Mouse (Mus musculus) kidney, postnatal 36 days (tissue): ENCODE data around the gene Col27a1.
A peak's percentile ranks its signal among the peaks of the same experiment; 100 is the strongest.

Experiments
- DNase-seq, 2 experiments: peaks; one replicate each; pipeline ENCODE4 v3.0.0; 2021 to 2022; ENCODE audit warnings: mixed read lengths in 2 of 2

Col27a1 gene

DNA sequence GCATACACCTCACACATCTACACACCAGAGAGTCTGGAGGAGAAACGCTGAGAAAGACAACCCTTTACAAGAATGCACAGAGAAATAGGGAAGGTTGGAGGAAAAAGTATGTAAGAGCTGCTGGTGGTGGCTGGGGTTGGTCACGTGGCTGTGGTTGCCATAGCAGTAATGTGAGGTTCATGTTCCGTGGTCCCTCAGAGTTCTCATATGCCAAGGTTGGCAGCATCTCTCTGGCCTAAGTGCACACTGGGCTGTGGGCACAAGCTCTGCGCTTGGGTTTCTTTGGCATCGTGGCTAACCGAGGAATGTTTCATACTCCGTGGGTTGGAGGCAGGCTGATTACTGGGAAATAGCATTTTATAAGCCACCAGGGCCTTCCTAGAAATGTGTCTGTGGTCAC is 97.6 kb downstream of the Col27a1 start:
- no peak for DNase-seq

DNA sequence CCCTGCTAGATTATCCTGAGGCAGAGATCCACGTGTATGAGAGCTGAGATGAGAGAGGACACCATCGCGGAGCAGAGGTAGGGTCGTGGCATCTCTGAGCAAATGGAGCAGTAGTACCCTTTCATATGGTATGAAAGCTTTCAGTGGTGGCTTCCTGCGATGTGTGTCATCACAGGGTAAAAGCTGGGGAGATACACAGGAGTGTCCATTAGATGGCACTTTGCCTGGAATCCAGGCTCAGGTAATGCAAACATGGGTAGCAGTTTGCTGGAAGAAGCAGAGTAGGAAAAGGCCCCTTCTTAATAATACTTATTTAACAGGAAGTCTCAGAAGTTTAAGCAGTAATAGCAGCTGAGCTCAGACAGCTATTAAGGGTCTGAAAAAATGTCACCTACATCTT is 100.3 kb downstream of the Col27a1 start:
- no peak for DNase-seq

DNA sequence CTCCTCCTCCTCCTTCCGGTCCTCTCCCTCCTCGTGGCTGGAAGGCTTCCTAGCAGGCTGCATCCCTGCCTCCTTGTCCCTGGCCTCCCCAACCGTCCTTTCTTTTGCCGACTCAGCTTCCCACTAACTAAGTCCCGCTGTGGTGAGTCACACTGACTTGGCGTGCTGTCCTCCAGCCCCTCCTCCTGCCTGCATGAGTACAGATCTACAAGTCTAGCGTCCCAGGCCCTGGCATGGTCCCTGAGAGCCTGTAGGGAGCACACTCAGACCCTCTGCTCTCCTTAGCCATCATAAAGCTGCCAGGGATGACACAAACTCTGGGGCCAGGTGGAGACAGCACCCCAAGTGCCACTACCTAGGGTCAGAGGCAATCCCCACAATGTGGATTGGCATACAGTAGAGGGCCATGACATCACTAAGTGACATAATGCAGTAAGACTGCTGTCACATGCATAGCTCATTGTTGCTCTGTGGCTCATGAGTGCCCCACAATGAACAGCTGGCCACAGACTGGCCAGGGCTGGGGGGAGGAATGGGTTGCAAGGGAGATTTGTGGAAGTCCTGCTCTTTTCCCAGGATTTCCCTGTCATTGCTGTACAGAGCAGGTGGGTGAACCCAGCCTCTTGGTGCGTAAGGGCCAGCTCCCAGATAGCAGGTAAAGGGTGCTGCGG is 102.4 kb downstream of the Col27a1 start:
- peak; percentile 25 to 39 for DNase-seq

DNA sequence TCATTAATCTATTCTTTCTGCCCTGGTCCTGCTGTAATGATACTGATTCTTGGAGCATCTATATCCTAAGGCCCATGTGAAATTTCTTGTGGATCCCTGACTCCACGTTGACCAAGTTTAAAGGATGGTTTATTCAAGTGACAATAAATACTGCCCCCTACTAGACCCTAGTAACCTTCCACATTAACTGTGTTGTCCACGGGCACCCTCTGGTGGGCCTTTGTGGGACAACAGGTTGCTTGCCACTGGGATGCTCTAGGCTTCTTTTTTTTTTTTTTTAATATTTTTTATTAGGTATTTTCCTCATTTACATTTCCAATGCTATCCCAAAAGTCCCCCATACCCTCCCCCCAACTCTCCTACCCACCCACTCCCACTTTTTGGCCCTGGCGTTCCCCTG is 105.8 kb downstream of the Col27a1 start:
- DNase-seq: peak; percentile 54 to 86

DNA sequence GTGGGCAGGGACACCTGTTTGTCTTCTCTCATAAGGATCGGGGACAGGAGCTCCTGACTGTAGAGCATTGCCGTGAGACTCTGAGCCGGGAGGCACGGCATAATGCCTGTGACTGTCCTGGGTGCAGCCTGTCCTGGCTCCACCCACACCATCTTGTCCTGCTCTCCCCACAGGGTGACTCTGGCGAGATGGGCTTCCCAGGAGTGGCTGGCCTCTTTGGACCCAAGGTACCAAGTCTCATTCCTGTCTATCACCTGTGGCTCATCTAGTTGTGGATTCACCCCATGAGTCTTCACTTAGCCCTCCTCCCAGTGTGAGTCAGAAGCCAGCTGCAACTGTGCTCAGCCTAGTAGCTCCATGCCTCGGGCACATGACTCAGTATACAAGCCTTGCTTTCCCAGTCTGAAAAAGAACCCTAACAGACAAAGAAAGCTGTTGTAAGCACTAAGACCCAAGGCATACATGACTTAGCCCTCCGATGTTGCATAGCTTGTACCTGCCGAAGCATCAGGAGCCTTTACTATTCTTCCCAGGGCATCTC is 109.5 kb downstream of the Col27a1 start:
- no peak for DNase-seq

DNA sequence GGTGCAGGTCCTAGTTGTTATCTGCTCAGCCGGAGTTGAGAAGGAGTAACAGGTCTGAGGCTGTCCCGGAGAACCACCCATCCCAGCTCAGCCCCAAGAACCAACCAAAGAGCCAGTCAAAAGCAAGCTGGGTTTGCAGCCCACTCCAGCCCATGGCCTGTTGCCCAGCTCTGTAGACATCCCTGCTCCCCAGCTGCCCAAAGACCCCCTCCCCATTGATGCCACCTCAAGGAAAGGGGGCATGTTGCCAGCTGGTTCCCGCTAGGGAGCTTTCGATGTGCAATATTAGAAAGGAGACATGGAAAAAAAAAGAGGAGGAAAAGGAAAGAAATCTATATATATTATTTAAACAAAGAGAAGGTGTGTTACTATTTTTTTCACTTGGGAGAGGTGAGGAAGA is 119.6 kb downstream of the Col27a1 start:
- no peak for DNase-seq

DNA sequence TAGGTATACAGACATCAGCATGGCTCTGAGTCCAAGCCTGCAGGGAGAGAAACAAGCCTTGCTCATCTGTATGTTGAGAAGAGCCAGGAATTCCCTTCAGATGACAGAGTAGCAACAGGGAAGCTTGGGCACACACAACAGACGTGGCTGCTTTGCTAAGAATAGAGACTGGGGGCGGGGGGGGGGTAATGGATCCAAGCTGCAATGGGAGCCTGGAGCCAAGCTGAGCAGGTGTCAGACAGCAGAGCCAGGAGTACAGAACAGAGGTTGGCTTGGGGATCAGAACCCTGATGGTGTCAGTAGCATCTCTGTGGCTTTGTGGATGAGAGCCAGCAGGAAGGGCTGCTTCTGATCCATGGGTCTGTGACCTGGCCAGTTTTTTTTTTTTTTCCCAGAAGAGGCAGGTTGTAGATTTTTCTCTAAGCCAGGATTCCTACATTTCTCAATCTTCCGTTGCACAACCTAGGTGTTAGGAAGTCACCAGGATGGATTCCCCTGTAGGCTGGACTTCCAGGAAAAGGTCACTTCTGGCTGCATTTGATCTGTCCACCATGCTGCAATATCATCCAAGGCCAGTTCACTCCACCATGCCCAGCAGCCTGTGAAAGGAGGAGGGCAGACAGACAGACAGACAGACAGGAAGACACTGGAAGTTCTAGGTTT is 124.7 kb downstream of the Col27a1 start:
- DNase-seq: no peak

DNA sequence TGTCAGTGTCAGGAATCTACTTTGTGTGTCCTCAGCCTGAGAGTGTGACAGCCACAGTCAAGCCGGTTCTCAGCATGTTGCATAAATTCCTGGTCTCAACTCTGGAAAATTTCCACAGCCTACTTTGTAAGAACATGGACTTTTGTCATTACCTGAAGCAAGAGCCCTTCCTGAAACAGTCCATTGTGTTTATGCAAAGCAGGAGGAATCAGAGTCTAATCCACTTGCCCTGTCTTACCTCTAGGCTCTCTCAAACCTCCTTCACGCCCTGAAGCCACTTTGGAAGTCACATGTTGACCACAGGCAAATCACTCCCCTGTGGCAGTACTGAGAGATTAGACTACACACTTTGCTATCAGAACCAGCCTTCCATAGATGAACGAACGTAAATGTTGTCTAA is 128.7 kb downstream of the Col27a1 start:
- DNase-seq: no peak

DNA sequence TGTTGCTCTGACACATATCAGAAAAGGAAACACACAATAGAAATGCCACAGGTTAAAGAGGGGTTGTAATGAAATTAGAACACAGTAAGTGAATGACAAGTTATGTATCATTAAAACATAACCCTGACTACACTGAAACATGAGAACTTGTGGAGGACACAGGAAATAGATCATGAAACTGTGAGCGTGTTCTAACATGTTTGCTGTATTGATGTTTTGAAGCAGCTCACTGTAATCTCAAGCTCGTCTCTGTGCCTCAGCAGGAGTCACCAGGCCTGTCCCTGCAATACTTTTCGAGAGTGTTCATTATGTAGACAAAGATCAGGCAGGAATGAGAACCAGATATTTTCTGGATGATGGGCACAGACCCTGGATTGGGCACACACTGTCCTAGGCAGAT is 129.8 kb downstream of the Col27a1 start:
- DNase-seq: no peak

DNA sequence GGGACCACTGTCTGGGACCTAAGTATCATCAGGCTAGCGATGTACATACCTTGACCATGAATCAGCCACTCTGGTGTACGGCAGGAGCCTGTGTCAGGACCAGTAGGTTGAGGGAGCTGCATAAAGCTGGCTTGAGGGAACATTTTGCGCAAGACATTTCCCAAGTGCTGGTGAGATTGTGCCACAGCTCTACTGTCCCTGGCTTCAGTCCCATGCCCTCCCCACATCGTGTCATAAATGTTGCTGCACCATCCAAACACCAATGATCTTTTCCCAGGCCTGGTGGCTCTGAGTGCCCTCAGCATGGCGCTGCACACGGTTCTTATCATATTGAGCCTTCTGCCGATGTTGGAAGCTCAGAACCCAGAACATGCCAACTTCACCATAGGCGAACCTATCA is 130.5 kb downstream of the Col27a1 start, which contains the start of gene Orm1:
Gene Orm1, plus strand, starts transcription at position 266 of the 400 bp plus-strand sequence.
- DNase-seq: no peak

DNA sequence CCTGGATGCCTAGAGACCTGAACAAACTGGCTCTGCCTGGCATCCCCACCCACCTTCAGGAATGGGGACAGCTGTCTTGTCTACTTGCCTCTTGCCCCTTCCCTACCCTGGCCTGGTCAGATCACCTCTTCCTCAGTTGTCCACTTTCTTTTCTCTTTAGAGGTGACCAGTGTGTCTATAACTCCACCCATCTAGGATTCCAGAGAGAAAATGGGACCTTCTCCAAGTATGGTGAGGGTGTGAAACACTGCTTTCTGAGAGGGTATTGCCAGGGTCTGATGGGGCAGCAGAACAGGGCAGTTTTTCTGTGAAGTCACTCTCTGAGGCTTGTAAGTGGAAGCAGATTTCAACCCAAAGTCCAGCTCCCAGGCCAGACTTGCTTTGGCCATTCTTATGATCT is 131.5 kb downstream of the Col27a1 start:
- no peak for DNase-seq

DNA sequence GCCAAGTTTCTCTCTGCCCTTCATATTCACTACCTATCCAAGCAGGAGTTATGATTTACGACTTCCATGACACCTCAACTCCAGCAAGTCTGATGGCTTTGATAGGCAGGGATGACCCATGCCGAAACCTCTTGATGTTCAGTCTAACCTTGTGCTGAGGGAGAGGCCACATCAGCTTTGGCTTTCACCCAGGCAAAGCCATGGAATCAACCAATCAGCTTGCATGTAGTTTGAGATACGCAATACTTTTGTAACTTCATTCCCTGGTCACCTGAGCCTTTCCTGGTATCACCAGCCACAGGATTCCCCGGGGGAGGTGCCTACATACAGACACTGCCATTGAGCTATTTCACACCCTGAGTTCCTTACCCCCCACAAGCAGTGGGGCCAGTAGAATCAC is 132.9 kb downstream of the Col27a1 start:
- no peak for DNase-seq

DNA sequence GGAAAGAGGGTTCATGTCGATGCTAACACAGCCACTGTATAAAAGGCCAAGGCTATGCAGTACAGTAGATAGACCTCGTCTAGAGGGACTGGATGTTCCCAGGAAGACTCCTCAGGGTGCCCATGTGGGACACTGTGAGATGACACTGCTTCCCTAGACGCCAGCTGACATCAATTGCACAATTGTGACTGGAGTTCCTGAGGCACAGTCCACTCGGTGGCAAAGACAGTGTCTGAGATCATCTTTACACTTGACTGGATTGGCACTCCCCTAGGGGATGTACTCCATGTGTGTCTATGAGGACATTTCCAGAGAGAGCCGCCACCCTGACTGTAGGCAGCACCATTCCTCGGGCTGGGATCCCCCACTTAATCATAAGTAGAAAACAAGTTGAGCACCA is 134.7 kb downstream of the Col27a1 start:
- no peak for DNase-seq

DNA sequence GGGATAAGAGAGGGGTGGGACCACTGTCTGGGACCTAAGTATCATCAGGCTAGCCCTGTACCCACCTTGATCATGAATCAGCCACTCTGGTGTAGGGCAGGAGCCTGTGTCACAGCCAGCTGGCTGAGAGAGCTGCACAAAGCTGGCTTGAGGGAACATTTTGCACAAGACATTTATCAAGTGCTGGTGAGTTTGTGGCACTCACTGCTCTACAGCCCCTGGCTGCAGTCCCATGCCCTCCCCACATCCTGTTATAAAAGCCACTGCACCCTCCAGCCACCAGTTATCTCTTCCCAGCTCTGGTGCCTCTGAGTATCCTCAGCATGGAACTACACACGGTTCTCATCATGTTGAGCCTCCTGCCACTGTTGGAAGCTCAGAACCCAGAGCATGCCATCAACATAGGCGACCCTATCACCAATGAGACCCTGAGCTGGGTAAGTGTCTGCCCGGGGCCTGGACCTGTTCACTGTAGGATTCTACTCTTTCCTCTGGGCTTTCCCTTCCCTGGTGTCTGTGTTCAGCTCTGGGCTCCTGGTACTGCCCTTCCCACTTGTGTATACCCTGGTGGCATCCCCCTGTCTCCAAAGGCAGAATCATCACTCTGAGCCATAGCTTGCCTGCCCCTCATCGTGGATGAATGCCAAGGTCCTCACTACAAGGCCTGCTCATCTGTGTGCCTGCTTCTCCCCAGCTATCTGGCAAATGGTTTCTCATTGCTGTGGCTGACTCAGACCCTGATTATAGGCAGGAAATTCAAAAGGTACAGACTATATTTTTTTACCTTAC is 142.3 kb downstream of the Col27a1 start, which contains the start of gene Orm3:
Gene Orm3, plus strand, starts transcription at position 286 of the 789 bp plus-strand sequence.
- DNase-seq: no peak

DNA sequence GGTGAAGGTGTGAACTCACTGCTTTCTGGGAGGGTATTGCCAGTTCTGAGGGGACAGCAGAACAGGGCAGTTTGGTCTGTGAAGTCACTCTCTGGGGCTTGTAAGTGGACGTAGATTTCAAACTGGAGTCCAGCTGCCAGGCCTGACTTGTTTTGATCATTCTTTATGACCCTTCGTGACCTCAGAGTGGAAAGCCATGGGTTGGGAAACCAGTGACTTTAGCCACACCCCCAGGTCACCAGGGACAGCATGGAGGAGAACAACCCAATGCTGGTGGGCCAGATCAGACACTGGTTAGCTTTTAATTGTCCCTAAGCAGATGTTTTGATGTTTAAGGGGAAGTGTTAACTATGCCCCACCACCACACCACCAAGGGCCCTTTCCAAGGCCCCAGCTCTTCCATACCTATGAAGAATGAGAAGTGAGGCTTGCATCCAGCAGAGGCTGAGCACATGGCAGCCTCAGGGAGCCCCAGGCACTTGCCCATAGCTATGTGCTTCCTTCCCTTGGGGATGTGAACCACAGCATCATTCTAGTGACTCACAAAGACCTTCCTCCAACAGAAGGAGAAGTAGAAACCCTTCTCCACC is 143.3 kb downstream of the Col27a1 start:
- DNase-seq: no peak

DNA sequence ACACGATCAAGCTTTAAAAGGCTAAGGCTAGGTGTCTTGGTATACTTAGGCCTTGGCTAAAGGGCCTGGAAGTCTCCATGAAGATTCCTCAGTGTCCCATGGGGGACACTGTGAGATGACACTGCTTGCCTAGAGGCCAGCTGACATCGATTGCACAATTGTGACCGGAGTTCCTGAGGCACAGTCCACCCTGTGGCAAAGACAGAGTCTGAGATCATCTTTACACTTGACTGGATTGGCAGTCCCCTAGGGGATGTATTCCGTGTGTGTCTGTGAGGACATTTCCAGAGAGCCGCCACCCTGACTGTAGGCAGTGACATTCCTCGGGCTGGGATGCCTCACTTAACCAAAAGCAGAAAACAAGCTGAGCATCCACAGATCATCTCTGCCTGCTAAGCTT is 146.1 kb downstream of the Col27a1 start:
- DNase-seq: no peak

DNA sequence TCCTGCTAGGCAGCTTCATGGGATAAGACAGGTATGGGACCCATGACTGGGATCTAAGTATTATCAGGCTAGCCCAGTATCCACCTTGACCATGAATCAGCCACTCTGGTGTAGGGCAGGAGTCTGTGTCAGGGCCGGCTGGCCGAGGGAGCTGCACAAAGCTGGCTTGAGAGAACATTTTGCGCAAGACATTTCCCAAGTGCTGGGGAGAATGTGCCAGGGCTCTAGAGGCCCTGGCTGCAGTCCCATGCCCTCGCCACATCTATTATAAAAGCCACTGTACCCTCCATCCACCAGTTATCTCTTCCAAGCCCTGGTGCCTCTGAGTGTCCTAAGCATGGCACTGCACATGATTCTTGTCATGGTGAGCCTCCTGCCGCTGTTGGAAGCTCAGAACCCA is 148.3 kb downstream of the Col27a1 start, which contains the start of gene Orm2:
Gene Orm2, plus strand, starts transcription at position 300 of the 400 bp plus-strand sequence.
- no peak for DNase-seq

DNA sequence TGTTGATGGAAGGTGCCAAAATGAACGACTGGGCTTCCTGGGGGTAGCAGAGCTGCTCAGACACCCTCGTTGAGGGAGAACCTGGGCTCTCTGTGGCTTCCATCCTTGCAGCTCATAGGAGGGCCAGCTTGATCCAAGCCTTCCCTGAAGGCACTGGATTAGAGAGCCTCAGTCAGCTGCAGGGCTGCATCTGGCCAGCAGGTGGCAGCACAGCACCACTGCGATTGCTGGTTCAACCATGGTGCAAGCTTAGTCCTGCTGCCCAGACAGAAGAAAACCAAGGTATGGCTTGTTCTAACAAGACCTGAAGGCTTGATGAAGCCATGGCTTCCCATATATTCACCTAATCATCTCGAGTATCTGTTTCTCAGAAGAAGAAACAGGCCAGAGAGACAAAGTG is 154.8 kb downstream of the Col27a1 start:
- peak; percentile 83 to 94 for DNase-seq

DNA sequence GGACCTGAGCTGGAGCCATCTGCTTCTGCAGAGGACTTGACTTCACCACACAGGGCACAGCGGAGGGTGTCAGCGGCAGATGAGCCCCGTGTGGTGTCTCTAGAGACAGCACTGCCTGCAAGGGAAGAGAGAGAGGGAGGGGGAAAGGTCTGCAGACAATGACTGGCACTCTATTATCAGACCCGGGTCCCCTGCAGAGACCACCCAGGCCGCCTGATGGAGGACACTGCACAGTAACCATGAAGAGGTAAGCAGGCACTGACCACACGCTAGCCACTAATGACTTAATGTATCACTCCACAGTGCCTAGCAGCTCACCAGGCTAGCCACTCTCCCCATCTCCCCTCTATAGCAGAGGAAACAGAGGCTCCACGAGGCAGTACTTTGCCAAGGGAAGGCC is 157.1 kb downstream of the Col27a1 start:
- DNase-seq: no peak

DNA sequence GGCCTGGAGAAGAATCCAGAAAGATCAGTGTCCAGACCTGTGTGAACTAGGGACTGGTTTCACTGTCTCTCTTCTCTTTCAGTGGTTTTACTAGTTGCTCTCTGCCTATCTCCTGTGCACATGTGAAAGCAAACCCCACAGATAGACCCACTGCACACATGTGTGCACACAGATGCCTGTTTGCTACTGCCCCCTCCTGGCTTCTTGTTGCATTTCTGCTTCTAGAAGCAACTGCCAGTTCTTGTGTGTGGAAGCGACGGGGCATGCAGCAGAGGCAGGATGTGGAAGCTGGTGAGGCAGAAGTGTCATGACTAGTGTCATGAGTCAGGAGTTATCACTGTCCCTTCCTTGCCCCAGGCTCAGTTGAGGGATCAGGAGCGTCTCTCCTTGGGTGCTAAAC is 158.1 kb downstream of the Col27a1 start:
- DNase-seq: peak; percentile 20 to 64

DNA sequence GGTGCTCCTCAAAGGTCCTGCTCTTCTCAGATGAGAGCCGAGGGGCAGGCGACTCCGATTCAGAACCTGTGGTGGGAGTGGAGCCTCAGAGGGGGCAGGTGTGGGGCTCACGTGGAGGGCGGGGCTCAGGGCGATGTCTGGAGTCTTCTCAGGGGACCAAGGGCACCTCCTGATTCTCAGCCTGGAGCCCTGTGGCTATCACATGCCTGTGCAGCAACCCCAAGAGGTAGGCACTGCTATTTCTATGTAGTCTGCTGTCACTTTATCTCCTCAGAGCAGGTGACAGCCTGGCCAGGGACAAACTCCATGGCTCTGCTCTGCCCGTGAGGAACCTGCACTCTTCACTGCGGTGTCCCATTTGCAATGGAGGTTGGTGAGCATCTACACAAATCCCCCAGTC is 159.6 kb downstream of the Col27a1 start:
- no peak for DNase-seq

DNA sequence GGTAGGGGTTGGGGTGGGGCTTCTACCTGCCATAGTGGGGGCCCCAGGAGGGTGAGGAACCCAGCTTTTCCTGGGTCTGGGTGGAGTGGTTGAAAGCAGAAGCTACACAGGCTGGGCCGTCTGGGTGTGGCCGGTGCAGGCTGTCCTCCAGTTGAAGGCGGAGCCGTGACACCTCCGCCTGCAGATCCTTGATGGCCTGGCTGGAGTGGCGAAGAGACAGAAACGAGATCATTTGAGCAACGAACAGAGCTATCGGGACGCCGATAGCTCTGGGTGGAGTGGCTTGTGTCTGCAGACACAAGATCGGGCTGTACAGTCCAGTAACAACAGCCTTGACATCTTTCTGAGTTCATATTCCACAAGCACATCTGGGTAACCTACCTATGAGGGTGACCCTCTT is 160.5 kb downstream of the Col27a1 start:
- DNase-seq: no peak

DNA sequence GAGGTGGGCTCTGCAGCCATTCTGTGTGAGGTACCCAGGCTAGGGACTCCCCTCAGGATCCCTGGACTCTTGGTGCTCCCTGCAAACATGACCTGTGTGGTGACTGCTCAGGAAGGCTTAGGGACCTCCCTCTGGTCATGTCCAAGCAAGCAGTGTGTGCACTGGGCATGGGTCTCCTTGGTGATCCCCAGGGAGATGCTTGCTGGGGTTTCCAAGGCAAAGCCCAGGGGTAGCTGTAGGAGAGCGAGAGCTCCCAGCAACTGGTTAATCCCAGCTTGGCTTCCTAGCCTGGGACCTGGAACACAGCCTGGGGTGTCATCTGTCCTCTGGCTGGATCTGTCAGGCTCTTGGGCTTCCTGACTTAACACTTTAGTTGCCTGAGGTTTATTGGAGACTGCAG is 161.6 kb downstream of the Col27a1 start:
- DNase-seq: no peak
